Mouse (Mus musculus): ENCODE measurements around the gene Tor1a.

DNA sequence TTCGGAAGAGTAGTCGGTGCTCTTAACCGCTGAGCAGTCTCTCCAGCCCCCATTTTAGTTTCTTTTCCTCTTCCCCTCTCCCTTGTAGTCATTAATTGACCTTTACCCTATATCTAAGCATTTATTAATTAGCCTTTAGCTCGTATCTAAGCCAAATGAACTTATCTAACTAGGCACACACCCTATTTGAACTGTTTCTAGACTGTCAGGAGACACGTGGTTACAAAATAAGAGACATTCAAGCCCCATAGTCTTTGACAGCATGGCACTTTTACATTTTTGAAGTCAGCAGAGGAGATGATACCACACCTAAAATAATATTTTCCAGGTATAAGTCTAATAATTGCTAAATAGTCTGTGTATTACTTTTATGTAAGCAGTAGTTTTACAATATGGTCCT lies 26.1 kb downstream of the Tor1a start:
- TF ChIP-seq CTCF (IDR thresholded peaks at IDR 0.05): no peak
- no peak for TF ChIP-seq EP300 (IDR thresholded peaks at IDR 0.05)

All from lung, postnatal 0 days (tissue).